Mouse (Mus musculus) cerebellum, adult 2 months (tissue): ENCODE data around the gene Pelp1.
"Not testable (repeated sequence)": the region's sequence is repeated elsewhere in the genome, so short reads cannot be mapped to it uniquely, and the experiment has no call there.

ENCODE experiments used
- CTCF ChIP-seq: fragments of 200-500 bp; IDR thresholded peaks from 2 replicates; pipeline ENCODE4 v1.5.1; 2011; ENCODE audit warnings: low read depth, mild to moderate bottlenecking, control low read depth, low read length, moderate library complexity, borderline replicate concordance; ENCODE audit not compliant: insufficient read depth
- POLR2A ChIP-seq: fragments of 200-500 bp; IDR thresholded peaks from 2 replicates; pipeline ENCODE4 v1.6.1; 2011; ENCODE audit warnings: low read length, control low read depth, borderline replicate concordance; ENCODE audit not compliant: insufficient read depth

GRCm38 (mm10) chr11:70426598-70426997, 16.8 kb upstream of the Pelp1 start:
- not testable (repeated sequence) for TF ChIP-seq CTCF, POLR2A
